Mouse (Mus musculus): ENCODE data around the gene Ryr2.

DNA sequence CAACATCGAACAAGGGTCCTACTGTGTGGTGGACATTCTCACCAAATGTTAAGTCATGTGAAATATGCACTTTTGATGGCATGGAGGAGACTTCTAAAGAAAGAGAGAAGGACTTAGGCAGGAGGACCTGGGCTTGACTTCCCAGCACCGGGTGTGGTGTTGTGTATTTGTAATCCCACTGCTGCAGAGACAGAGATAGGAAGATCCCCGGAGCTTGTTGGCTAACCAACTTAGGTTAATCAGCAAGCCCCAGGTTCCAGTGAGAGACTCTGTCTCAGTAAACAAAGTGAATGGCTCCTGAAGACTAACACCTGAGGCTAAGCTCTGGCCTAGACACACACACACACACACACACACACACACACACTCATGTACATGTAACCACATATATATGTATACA, 7.3 kb downstream of the Ryr2 start:
- TF ChIP-seq CTCF (IDR thresholded peaks at IDR 0.05; ENCODE audit: extremely low read depth, insufficient read depth, low read length) = no peak
- no peak for TF ChIP-seq POLR2A (IDR thresholded peaks at IDR 0.05; ENCODE audit: extremely low read depth, insufficient read depth, low read length)
